Mouse (Mus musculus) limb, embryonic 11.5 days (tissue): ENCODE measurements around the gene Gm12394. TPM values are rescaled to one million over a fixed set of nuclear protein-coding genes. Genes with fewer than 3 reads are reported as not detected.

Experiments
- ATAC-seq: fragments of 200-750 bp; cut with Nextera tagmentation; 2 replicates; pipeline ENCODE4 v1.8.0; 2017; ENCODE audit warnings: low read depth; ENCODE audit not compliant: insufficient number of reproducible peaks, low FRiP score, low TSS enrichment
- DNase-seq: peaks from one replicate; pipeline ENCODE4 v3.0.0-alpha.2; 2015; ENCODE audit warnings: low spot score
- H3K27ac ChIP-seq: fragments of 300-500 bp; sonication (generic); replicated peaks from 2 replicates; pipeline ENCODE4 v1.5.1; 2014; ENCODE audit warnings: low read depth, mild to moderate bottlenecking, low read length
- H3K27me3 ChIP-seq: fragments of 300-500 bp; sonication (generic); 2 replicates; pipeline ENCODE4 v1.6.1; 2014; ENCODE audit warnings: mild to moderate bottlenecking, low read length, mixed read lengths; ENCODE audit not compliant: control insufficient read depth, insufficient read depth
- H3K36me3 ChIP-seq: fragments of 300-500 bp; sonication (generic); 2 replicates; pipeline ENCODE4 v1.6.1; 2014; ENCODE audit warnings: mild to moderate bottlenecking, low read length, moderate library complexity, mixed read lengths; ENCODE audit not compliant: control insufficient read depth, insufficient read depth
- H3K4me1 ChIP-seq: fragments of 300-500 bp; sonication (generic); 2 replicates; pipeline ENCODE4 v1.6.1; 2014; ENCODE audit warnings: low read length, mixed read lengths; ENCODE audit not compliant: control insufficient read depth, insufficient read depth
- H3K4me2 ChIP-seq: fragments of 300-500 bp; sonication (generic); 2 replicates; pipeline ENCODE4 v1.6.1; 2014; ENCODE audit warnings: low read depth, mild to moderate bottlenecking, moderate library complexity; ENCODE audit not compliant: severe bottlenecking
- H3K4me3 ChIP-seq: fragments of 300-500 bp; sonication (generic); 2 replicates; pipeline ENCODE4 v1.5.1; 2014; ENCODE audit warnings: low read depth, low read length
- H3K9ac ChIP-seq: fragments of 300-500 bp; sonication (generic); 2 replicates; pipeline ENCODE4 v1.6.1; 2014; ENCODE audit warnings: mild to moderate bottlenecking, low read length
- H3K9me3 ChIP-seq: fragments of 300-500 bp; sonication (generic); 2 replicates; pipeline ENCODE4 v1.6.1; 2016; ENCODE audit warnings: low read length; ENCODE audit not compliant: control insufficient read depth
- WGBS: fragments of 180-500 bp; shearing (Covaris S2); extraction: QIAGEN DNeasy Blood & Tissue Kit; methylation state at CpG from one replicate; pipeline ENCODE4 v1.1.7; 2014; 5-methylcytosine and 5-hydroxymethylcytosine counted together
- polyA plus RNA-seq: library from polyadenylated mRNA; unstranded; fragments of >200 nt; fragmentation: Nextera tagmentation; extraction: Ambion mirVana; gene quantifications from 2 replicates; pipeline ENCODE4 v1.2.1, GENCODE M21; 2014

Gene Gm12394
- polyA plus RNA-seq, 1 experiment from 2014 or later = not detected

- no peaks in the 10 kb centered on the region for H3K4me1 ChIP-seq
- no peaks in the 10 kb centered on the region for H3K9me3 ChIP-seq
- ATAC-seq (no peak), DNase-seq (no peak)
- WGBS = 54% methylated on average over 7 of the region's 7 CpGs
- no peak overlapping the region for H3K27ac ChIP-seq
- no peaks in the 10 kb centered on the region for H3K36me3 ChIP-seq
- H3K4me2 ChIP-seq = no peak overlapping the region
- H3K9ac ChIP-seq = no peak overlapping the region
- no peaks in the 10 kb centered on the region for H3K27me3 ChIP-seq
- H3K4me3 ChIP-seq = no peak overlapping the region
These were observed 34.6 kb upstream of the Gm12394 start for GRCm38 (mm10) chr4:42891176-42891575.

DNA sequence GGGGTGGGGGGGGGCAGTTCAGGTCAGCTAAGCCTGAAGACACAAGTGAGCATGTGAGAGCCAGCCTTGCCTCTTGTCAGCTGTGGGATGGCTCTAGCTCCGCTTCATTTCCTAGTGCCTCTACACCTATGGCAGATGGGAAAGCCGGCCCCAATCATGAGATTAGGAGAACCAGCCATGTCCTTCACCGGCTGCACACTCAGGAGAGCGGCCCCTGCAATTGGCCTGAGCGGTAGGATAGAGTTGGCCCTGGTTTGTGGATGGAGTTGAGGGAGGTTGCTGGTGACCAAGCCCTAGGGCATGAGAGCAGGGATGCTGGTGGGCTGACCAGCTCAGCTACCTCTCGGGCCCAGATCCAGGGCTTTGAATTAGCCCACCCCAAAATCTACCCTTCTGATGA is 32.2 kb upstream of the Gm12394 start:
- 91% methylated on average over 6 of the region's 6 CpGs for WGBS

GRCm38 (mm10) chr4:42886926-42887325 is 30.4 kb upstream of the Gm12394 start:
- Histone ChIP-seq H3K27me3 (no peaks in the 10 kb centered on the region), H3K4me1 (no peaks in the 10 kb centered on the region), H3K4me2 (no peak overlapping the region), H3K36me3 (no peaks in the 10 kb centered on the region), H3K27ac (no peak overlapping the region), H3K4me3 (no peak overlapping the region), H3K9me3 (no peaks in the 10 kb centered on the region), H3K9ac (no peak overlapping the region)
- 93% methylated on average over 6 of the region's 6 CpGs for WGBS
- DNase-seq (no peak), ATAC-seq (no peak)

More for the DNA sequence above, 32.2 kb upstream of the Gm12394 start:
- Histone ChIP-seq H3K4me2 (no peak overlapping the region), H3K9ac (no peak overlapping the region), H3K27me3 (no peaks in the 10 kb centered on the region), H3K4me3 (no peak overlapping the region), H3K9me3 (no peaks in the 10 kb centered on the region), H3K4me1 (no peaks in the 10 kb centered on the region), H3K27ac (no peak overlapping the region), H3K36me3 (no peaks in the 10 kb centered on the region)
- DNase-seq (no peak), ATAC-seq (no peak)

- ATAC-seq (no peak), DNase-seq (peak; percentile 14)
- no peak overlapping the region for H3K4me3 ChIP-seq
- 50% methylated on average over 1 of the region's 1 CpGs for WGBS
- H3K36me3 ChIP-seq = no peaks in the 10 kb centered on the region
- H3K9ac ChIP-seq = no peak overlapping the region
- no peaks in the 10 kb centered on the region for H3K4me1 ChIP-seq
- H3K27ac ChIP-seq = no peak overlapping the region
- H3K27me3 ChIP-seq = no peaks in the 10 kb centered on the region
- H3K4me2 ChIP-seq = no peak overlapping the region
- H3K9me3 ChIP-seq = no peaks in the 10 kb centered on the region
These were observed 24.0 kb upstream of the Gm12394 start for GRCm38 (mm10) chr4:42880677-42880948.

DNA sequence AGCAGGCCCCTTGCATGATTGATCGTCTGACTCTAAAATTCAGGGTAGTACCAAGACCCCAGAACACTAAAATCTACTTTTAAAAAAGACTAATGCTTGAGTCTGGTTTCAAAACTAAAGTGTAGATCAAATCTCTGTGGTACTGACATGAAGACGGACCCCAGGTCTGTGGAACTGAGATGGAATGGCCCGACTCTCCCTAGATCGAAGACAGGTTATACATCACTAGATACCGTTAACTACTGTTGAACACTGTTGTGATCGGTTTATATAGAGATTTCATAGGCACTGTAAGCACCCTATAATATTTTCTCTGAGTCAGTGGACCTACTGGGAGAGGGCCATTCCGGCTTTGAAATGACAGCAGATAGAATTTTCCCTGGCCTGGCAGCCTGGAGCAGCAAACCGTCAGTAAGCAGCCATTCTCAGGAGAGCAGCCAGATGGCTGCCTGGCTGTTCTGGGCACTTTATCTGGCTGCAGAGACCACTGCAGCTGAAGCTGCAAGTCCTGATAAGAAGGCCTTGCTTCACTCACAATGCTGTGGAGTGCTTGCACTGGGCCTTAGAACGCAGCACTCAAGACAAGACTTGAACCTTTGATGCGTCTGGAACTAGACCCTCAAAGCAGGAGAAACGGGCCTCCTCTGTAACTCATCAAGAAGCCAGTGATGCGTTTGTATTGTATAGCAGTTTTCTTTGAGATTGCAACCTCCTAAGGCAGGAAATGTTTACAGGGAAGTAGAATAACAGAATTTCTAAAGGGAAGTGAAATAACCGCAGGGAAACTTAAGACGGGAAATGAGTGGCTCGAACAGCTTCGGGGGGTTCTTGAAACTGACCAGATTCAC is 23.5 kb upstream of the Gm12394 start:
- Histone ChIP-seq H3K9ac (no peak overlapping the region), H3K4me3 (no peak overlapping the region), H3K4me1 (no peaks in the 10 kb centered on the region), H3K36me3 (no peaks in the 10 kb centered on the region), H3K4me2 (no peak overlapping the region), H3K27ac (no peak overlapping the region), H3K27me3 (no peaks in the 10 kb centered on the region), H3K9me3 (no peaks in the 10 kb centered on the region)
- DNase-seq = peak; percentile 15
- WGBS = 83% methylated on average over 16 of the region's 16 CpGs
- no peak for ATAC-seq

- Histone ChIP-seq H3K9me3 (no peaks in the 10 kb centered on the region), H3K27ac (no peak overlapping the region), H3K4me3 (no peak overlapping the region), H3K4me1 (no peaks in the 10 kb centered on the region), H3K9ac (no peak overlapping the region), H3K27me3 (no peaks in the 10 kb centered on the region), H3K36me3 (no peaks in the 10 kb centered on the region), H3K4me2 (no peak overlapping the region)
- no peak for ATAC-seq
- 73% methylated on average over 2 of the region's 2 CpGs for WGBS
- no peak for DNase-seq
These were observed 21.1 kb upstream of the Gm12394 start for GRCm38 (mm10) chr4:42877657-42878056.

GRCm38 (mm10) chr4:42876586-42877291 is 20.2 kb upstream of the Gm12394 start:
- WGBS = 39% methylated on average over 5 of the region's 5 CpGs
- Histone ChIP-seq H3K27ac (no peak overlapping the region), H3K4me1 (no peaks in the 10 kb centered on the region), H3K36me3 (no peaks in the 10 kb centered on the region), H3K9ac (no peak overlapping the region), H3K4me3 (no peak overlapping the region), H3K9me3 (no peaks in the 10 kb centered on the region), H3K27me3 (no peaks in the 10 kb centered on the region), H3K4me2 (no peak overlapping the region)
- ATAC-seq (0 out of 2 replicates have a peak, but pooled peaks have one; percentile 51), DNase-seq (peak; percentile 80)

- no peak within 1 kb of the TSS for H3K4me3 ChIP-seq
- DNase-seq = no peak
- no peak within 1 kb of the TSS for H3K9ac ChIP-seq
These were observed 17.6 kb upstream of the Gm12394 start, which contains the start of gene Fam205c for GRCm38 (mm10) chr4:42874134-42874533. Fam205c (minus strand) TSS chr4:42874234.

More at GRCm38 (mm10) chr4:42874134-42874533, 17.6 kb upstream of the Gm12394 start, which contains the start of gene Fam205c:
- Histone ChIP-seq H3K27ac (no peak within 1 kb of the TSS), H3K27me3 (no peaks in the 10 kb centered on the region), H3K4me1 (no peaks in the 10 kb centered on the region), H3K36me3 (no peaks in the 10 kb centered on the region), H3K9me3 (no peaks in the 10 kb centered on the region), H3K4me2 (no peak within 1 kb of the TSS)
- 87% methylated on average over 7 of the region's 7 CpGs for WGBS
- no peak for ATAC-seq
